In genomic region chr4:65473141-65473540, GRCm38 (mm10) we compare ENCODE assay signal across 17 mouse cellular contexts.
A peak's percentile ranks its signal among the peaks of the same experiment; 100 is the strongest.
DNase-seq lines count a peak whose midpoint lies in the region; ATAC-seq lines count a peak whose summit lies in the region.
"Had no signal": no experiment of that assay in that cellular context is flagged by ENCODE, and none has a peak within 500 bp of the region (broad histone marks: within the 10 kb centered on the region; RNA-seq: fewer than 3 reads in every experiment).

No protein-coding gene starts in this region.

- 0 out of 2 replicates have a peak, but pooled peaks have one; percentile 9 for ATAC-seq in frontal cortex, adult (ENCODE audit: low TSS enrichment)
- ATAC-seq: activated CD4-positive, CD25-positive, alpha-beta regulatory T cell, adult 4 months; forebrain, embryonic 16.5 days; hindbrain, postnatal 0 days; Patski had no signal

- peak; percentile 17 for DNase-seq in adrenal gland, adult 2 months
- DNase-seq in adrenal gland, postnatal 4 days (ENCODE audit: low spot score in 2 of 2) = no peak
- DNase-seq in frontal cortex, postnatal 14 days (ENCODE audit: low spot score in 2 of 2) = no peak
- DNase-seq in adipocyte (ENCODE audit: low spot score) = peak; percentile 76
- peak; percentile 6 to 23 for DNase-seq in adrenal gland, postnatal 36 days
- DNase-seq in left cerebral cortex, adult 9 months (ENCODE audit: low spot score in 2 of 2) = no peak
- DNase-seq: cerebellum, adult 8-10 months; cerebellum, postnatal 36 days; gastrocnemius, adult 2 months; gastrocnemius, postnatal 25 days; heart, postnatal 36 days; kidney, adult 11 months had no signal

Comparison
In these comparisons a context has a peak if more than half of its experiments do, and no peak if none do; other contexts are left out.
1. DNase-seq: peak in adrenal gland, adult 2 months (single experiment), adipocyte (single experiment) and adrenal gland, postnatal 36 days (2 of 2); none in adrenal gland, postnatal 4 days (0 of 2), frontal cortex, postnatal 14 days (0 of 2) and left cerebral cortex, adult 9 months (0 of 2).